Mouse (Mus musculus): ENCODE data around the gene Foxj2.

GRCm38 (mm10) chr6:122879781-122880505 is 60.2 kb downstream of the Foxj2 start:
- TF ChIP-seq CTCF (IDR thresholded peaks at IDR 0.05; ENCODE audit: low read depth, low read length), result no peak
- TF ChIP-seq POLR2A (IDR thresholded peaks at IDR 0.05; ENCODE audit: extremely low read depth, insufficient read depth, low read length), result no peak
